Mouse (Mus musculus): ENCODE measurements around the gene Plekha7.

- TF ChIP-seq CTCF (IDR thresholded peaks at IDR 0.05; ENCODE audit: low read depth, low read length) (no peak), POLR2A (IDR thresholded peaks at IDR 0.05; ENCODE audit: extremely low read depth, insufficient read depth, low read length) (no peak)
These were observed 77.2 kb downstream of the Plekha7 start for GRCm38 (mm10) chr7:116230811-116231609.
